Mouse (Mus musculus): ENCODE results near the gene Ebf3. TPM values are rescaled to one million over a fixed set of nuclear protein-coding genes. Genes with fewer than 3 reads are reported as not detected.

Ebf3 gene
- polyA plus RNA-seq, 1 experiment: not detected

DNA sequence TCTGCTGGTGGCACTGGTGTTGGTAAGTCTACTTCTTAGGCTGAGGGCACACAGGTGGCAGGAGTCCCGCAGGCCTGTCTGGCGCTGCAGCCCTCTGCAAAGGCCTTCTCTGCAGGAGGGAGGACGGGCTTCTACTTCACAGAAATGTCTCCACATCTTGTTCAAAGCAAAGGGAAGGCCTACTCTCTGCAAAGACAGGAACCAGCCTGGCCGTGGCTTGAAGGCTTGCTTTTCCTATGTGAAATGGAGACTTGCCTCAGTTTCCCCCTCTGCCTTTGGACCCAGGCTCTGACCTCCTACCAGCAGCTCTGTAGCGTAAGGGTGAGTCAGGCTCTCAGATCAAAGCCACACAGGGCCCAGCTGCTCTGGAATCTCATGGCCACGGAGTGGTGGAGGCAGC lies 117.7 kb downstream of the Ebf3 start:
- TF ChIP-seq EP300 (IDR thresholded peaks at IDR 0.05; ENCODE audit: insufficient read depth, low read depth, low read length): no peak
- no peak for TF ChIP-seq CTCF (IDR thresholded peaks at IDR 0.05; ENCODE audit: low read depth, low read length)
- no peak for TF ChIP-seq POLR2A (IDR thresholded peaks at IDR 0.05; ENCODE audit: insufficient read depth, low read length)
- H3K4me3 ChIP-seq (ENCODE audit: low read depth, low read length): no peak overlapping the region
- H3K9me3 ChIP-seq (replicated peaks; ENCODE audit: control insufficient read depth, insufficient read depth, low read length, poor library complexity, severe bottlenecking): no peaks in the 10 kb centered on the region
- no peaks in the 10 kb centered on the region for H3K4me1 ChIP-seq (ENCODE audit: control insufficient read depth, insufficient read depth, low read length)
- no peak overlapping the region for H3K27ac ChIP-seq (ENCODE audit: insufficient read depth, low read length)
- H3K36me3 ChIP-seq (ENCODE audit: control insufficient read depth, insufficient read depth, low read length, poor library complexity, severe bottlenecking): no peaks in the 10 kb centered on the region
- H3K9ac ChIP-seq (ENCODE audit: low read depth, poor library complexity, severe bottlenecking): no peak overlapping the region
- H3K27me3 ChIP-seq (ENCODE audit: control insufficient read depth, insufficient read depth, low read length, poor library complexity, severe bottlenecking): no peaks in the 10 kb centered on the region

DNA sequence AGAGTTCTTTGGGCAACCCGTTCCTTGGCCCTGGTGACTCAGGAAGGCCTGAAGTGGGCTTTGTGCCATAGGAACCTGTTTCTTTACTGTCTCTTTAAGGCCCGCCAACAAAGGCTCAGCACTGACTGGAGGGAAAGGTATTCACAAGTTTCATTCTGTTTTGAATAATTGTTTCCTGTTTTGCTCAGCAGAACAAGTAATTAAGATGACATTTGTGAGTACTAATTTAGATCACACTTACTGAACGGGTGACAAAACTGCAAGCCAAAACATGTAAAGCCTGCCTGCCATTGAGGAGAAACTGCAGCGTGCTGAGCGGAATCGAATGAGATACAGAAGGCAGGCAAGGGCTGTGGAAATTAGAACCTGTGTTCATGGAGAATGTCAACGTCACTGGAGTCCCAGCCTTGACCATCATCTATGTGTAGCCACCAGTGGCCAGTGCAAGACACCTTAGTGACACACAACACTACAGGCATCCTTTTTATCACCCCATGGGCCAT lies 121.4 kb downstream of the Ebf3 start:
- no peak for TF ChIP-seq CTCF (IDR thresholded peaks at IDR 0.05; ENCODE audit: low read depth, low read length)
- no peak overlapping the region for H3K4me3 ChIP-seq (ENCODE audit: low read depth, low read length)
- no peak overlapping the region for H3K27ac ChIP-seq (ENCODE audit: insufficient read depth, low read length)
- no peak overlapping the region for H3K9ac ChIP-seq (ENCODE audit: low read depth, poor library complexity, severe bottlenecking)
- no peaks in the 10 kb centered on the region for H3K9me3 ChIP-seq (replicated peaks; ENCODE audit: control insufficient read depth, insufficient read depth, low read length, poor library complexity, severe bottlenecking)
- H3K27me3 ChIP-seq (ENCODE audit: control insufficient read depth, insufficient read depth, low read length, poor library complexity, severe bottlenecking): no peaks in the 10 kb centered on the region
- no peaks in the 10 kb centered on the region for H3K4me1 ChIP-seq (ENCODE audit: control insufficient read depth, insufficient read depth, low read length)
- H3K36me3 ChIP-seq (ENCODE audit: control insufficient read depth, insufficient read depth, low read length, poor library complexity, severe bottlenecking): no peaks in the 10 kb centered on the region

DNA sequence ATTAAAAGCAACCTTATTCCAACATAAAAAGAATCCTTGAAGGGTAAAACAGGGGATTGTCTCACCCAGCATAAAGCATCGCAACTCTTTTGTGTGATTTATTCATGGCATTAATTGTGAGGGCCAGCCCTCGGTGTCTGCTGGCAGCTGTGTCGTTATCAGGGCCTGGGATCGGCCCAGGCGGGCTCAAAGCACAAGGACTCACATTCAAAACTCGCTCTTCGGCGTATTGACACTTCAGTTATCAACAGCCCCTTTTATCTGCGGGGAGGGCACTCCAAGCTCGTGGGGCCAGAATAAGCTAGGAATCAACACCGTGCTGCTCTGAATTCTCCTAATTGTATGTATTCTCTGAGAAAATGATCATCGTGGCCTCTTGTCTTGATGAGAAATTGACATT lies 122.4 kb downstream of the Ebf3 start:
- H3K27me3 ChIP-seq (ENCODE audit: control insufficient read depth, insufficient read depth, low read length, poor library complexity, severe bottlenecking): no peaks in the 10 kb centered on the region
- no peaks in the 10 kb centered on the region for H3K9me3 ChIP-seq (replicated peaks; ENCODE audit: control insufficient read depth, insufficient read depth, low read length, poor library complexity, severe bottlenecking)
- no peak overlapping the region for H3K9ac ChIP-seq (ENCODE audit: low read depth, poor library complexity, severe bottlenecking)
- H3K36me3 ChIP-seq (ENCODE audit: control insufficient read depth, insufficient read depth, low read length, poor library complexity, severe bottlenecking): no peaks in the 10 kb centered on the region
- no peak for TF ChIP-seq EP300 (IDR thresholded peaks at IDR 0.05; ENCODE audit: insufficient read depth, low read depth, low read length)
- TF ChIP-seq POLR2A (IDR thresholded peaks at IDR 0.05; ENCODE audit: insufficient read depth, low read length): no peak
- no peak for TF ChIP-seq CTCF (IDR thresholded peaks at IDR 0.05; ENCODE audit: low read depth, low read length)
- H3K27ac ChIP-seq (ENCODE audit: insufficient read depth, low read length): no peak overlapping the region
- no peaks in the 10 kb centered on the region for H3K4me1 ChIP-seq (ENCODE audit: control insufficient read depth, insufficient read depth, low read length)
- no peak overlapping the region for H3K4me3 ChIP-seq (ENCODE audit: low read depth, low read length)

DNA sequence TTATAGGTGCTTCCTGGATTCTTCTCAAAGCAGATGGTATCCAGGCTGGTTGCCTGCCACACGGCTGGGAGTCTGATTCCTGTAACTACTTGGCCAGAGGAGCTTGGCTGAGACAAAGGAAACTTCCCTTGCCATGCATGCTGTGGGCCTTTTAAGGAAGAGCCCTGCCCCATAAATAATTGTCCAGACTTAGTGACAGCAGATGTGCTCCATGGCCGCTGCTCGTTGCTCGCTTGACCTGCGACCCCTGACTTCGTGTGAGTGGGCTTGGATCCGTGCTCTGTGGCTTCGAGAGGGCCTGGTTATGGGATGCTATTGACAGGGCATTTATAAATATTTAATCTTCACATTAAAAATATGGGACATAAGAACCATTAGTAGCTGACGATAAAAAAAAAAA lies 142.0 kb downstream of the Ebf3 start:
- H3K27me3 ChIP-seq (ENCODE audit: control insufficient read depth, insufficient read depth, low read length, poor library complexity, severe bottlenecking): no peaks in the 10 kb centered on the region
- H3K4me1 ChIP-seq (ENCODE audit: control insufficient read depth, insufficient read depth, low read length): no peaks in the 10 kb centered on the region
- H3K9me3 ChIP-seq (replicated peaks; ENCODE audit: control insufficient read depth, insufficient read depth, low read length, poor library complexity, severe bottlenecking): no peaks in the 10 kb centered on the region; the same call in 1 of the 2 replicates
- H3K36me3 ChIP-seq (ENCODE audit: control insufficient read depth, insufficient read depth, low read length, poor library complexity, severe bottlenecking): no peaks in the 10 kb centered on the region
- no peak overlapping the region for H3K4me3 ChIP-seq (ENCODE audit: low read depth, low read length)
- H3K27ac ChIP-seq (ENCODE audit: insufficient read depth, low read length): no peak overlapping the region
- TF ChIP-seq CTCF (IDR thresholded peaks at IDR 0.05; ENCODE audit: low read depth, low read length): no peak
- no peak for TF ChIP-seq POLR2A (IDR thresholded peaks at IDR 0.05; ENCODE audit: insufficient read depth, low read length)
- TF ChIP-seq EP300 (IDR thresholded peaks at IDR 0.05; ENCODE audit: insufficient read depth, low read depth, low read length): no peak
- no peak overlapping the region for H3K9ac ChIP-seq (ENCODE audit: low read depth, poor library complexity, severe bottlenecking)

DNA sequence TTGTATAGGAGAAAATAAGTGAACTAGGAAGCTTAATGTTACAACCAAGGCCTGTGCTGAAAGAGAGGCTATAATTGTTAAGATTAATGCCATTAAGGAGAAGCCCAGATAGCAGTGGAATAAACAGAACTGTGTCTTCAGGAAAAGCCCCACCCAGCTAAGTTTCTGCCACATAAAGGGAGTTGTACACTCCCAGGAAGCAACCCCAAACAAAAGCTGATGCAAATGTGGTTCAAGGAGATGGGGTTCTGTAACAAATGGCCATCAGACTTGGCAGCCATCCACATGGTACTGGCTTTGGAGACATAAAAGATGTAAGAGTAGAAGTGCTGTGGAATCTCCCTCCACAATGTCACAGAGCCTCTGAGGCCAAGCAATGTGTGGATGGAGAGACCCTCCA lies 155.2 kb downstream of the Ebf3 start:
- Histone ChIP-seq H3K27me3 (ENCODE audit: control insufficient read depth, insufficient read depth, low read length, poor library complexity, severe bottlenecking) (no peaks in the 10 kb centered on the region; the same call in 1 of the 2 replicates), H3K36me3 (ENCODE audit: control insufficient read depth, insufficient read depth, low read length, poor library complexity, severe bottlenecking) (no peaks in the 10 kb centered on the region), H3K4me3 (ENCODE audit: low read depth, low read length) (no peak overlapping the region), H3K27ac (ENCODE audit: insufficient read depth, low read length) (no peak overlapping the region), H3K9ac (ENCODE audit: low read depth, poor library complexity, severe bottlenecking) (no peak overlapping the region), H3K4me1 (ENCODE audit: control insufficient read depth, insufficient read depth, low read length) (no peaks in the 10 kb centered on the region), H3K9me3 (replicated peaks; ENCODE audit: control insufficient read depth, insufficient read depth, low read length, poor library complexity, severe bottlenecking) (no peaks in the 10 kb centered on the region)
- no peak for TF ChIP-seq CTCF (IDR thresholded peaks at IDR 0.05; ENCODE audit: low read depth, low read length)
- TF ChIP-seq EP300 (IDR thresholded peaks at IDR 0.05; ENCODE audit: insufficient read depth, low read depth, low read length): no peak
- no peak for TF ChIP-seq POLR2A (IDR thresholded peaks at IDR 0.05; ENCODE audit: insufficient read depth, low read length)

DNA sequence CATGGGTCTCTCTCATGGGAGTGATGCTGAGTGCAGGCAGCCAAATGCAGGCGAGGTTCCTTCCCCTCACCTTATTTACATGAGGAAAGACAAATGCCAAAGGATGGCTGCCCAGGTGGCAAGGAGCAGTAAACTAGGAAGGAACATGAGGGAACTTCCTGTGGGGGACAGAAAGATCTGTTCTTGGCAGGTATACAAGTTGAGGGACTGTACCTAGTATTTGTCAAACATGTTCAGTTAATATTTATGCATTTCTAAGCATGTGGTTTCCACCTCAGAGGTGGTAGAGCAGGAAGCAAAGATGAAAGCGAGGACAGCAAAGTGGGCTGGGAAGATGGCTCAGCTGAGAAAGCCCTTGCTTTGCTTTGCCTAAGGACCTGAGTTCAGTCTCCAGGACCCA lies 159.6 kb downstream of the Ebf3 start:
- H3K4me1 ChIP-seq (ENCODE audit: control insufficient read depth, insufficient read depth, low read length): no peaks in the 10 kb centered on the region
- H3K27ac ChIP-seq (ENCODE audit: insufficient read depth, low read length): no peak overlapping the region
- H3K36me3 ChIP-seq (ENCODE audit: control insufficient read depth, insufficient read depth, low read length, poor library complexity, severe bottlenecking): no peaks in the 10 kb centered on the region
- H3K4me3 ChIP-seq (ENCODE audit: low read depth, low read length): no peak overlapping the region
- H3K9me3 ChIP-seq (replicated peaks; ENCODE audit: control insufficient read depth, insufficient read depth, low read length, poor library complexity, severe bottlenecking): no peaks in the 10 kb centered on the region
- TF ChIP-seq CTCF (IDR thresholded peaks at IDR 0.05; ENCODE audit: low read depth, low read length): no peak
- TF ChIP-seq EP300 (IDR thresholded peaks at IDR 0.05; ENCODE audit: insufficient read depth, low read depth, low read length): no peak
- TF ChIP-seq POLR2A (IDR thresholded peaks at IDR 0.05; ENCODE audit: insufficient read depth, low read length): no peak
- H3K27me3 ChIP-seq (ENCODE audit: control insufficient read depth, insufficient read depth, low read length, poor library complexity, severe bottlenecking): no peaks in the 10 kb centered on the region; the same call in 1 of the 2 replicates
- H3K9ac ChIP-seq (ENCODE audit: low read depth, poor library complexity, severe bottlenecking): no peak overlapping the region

Measured in ES-Bruce4 (cell line).